Mouse (Mus musculus): Measurements from ENCODE around the gene Rp2. TPM values are rescaled to one million over a fixed set of nuclear protein-coding genes. Genes with fewer than 3 reads are reported as not detected.

Rp2 gene
- polyA plus RNA-seq, 1 experiment from 2014 or later = 17.2 TPM

- H3K27ac ChIP-seq (ENCODE audit: low read length) = peak overlapping the region; percentile 33; the same call in 1 of the 2 replicates
These were observed 50.8 kb downstream of the Rp2 start for GRCm38 (mm10) chrX:20414885-20415622.

GRCm38 (mm10) chrX:20418461-20418860 is 54.2 kb downstream of the Rp2 start:
- Histone ChIP-seq H3K4me3 (ENCODE audit: low read length) (no peak overlapping the region), H3K4me2 (ENCODE audit: low read depth, low read length) (no peak overlapping the region), H3K27ac (ENCODE audit: low read length) (no peak overlapping the region), H3K27me3 (replicated peaks; ENCODE audit: control insufficient read depth, insufficient read depth, low read length) (no peaks in the 10 kb centered on the region), H3K9me3 (ENCODE audit: control insufficient read depth, low read length) (no peaks in the 10 kb centered on the region), H3K4me1 (ENCODE audit: control insufficient read depth, insufficient read depth, low read length) (peaks cover 4% of the 10 kb centered on the region), H3K36me3 (ENCODE audit: control insufficient read depth, insufficient read depth, low read length) (no peaks in the 10 kb centered on the region), H3K9ac (ENCODE audit: low read depth, low read length) (no peak overlapping the region)
- no peak for ATAC-seq
- 83% methylated on average over 2 of the region's 2 CpGs for WGBS

More at GRCm38 (mm10) chrX:20414885-20415622, 50.8 kb downstream of the Rp2 start:
- H3K4me2 ChIP-seq (ENCODE audit: low read depth, low read length) = no peak overlapping the region
- H3K36me3 ChIP-seq (ENCODE audit: control insufficient read depth, insufficient read depth, low read length) = no peaks in the 10 kb centered on the region
- no peak overlapping the region for H3K4me3 ChIP-seq (ENCODE audit: low read length)
- ATAC-seq = peak; percentile 92
- H3K9ac ChIP-seq (ENCODE audit: low read depth, low read length) = no peak overlapping the region
- H3K27me3 ChIP-seq (replicated peaks; ENCODE audit: control insufficient read depth, insufficient read depth, low read length) = no peaks in the 10 kb centered on the region
- 50% methylated on average over 10 of the region's 10 CpGs for WGBS
- H3K9me3 ChIP-seq (ENCODE audit: control insufficient read depth, low read length) = no peaks in the 10 kb centered on the region
- H3K4me1 ChIP-seq (ENCODE audit: control insufficient read depth, insufficient read depth, low read length) = peaks cover 4% of the 10 kb centered on the region

- Histone ChIP-seq H3K4me1 (ENCODE audit: control insufficient read depth, insufficient read depth, low read length) (peaks cover 4% of the 10 kb centered on the region), H3K4me2 (ENCODE audit: low read depth, low read length) (no peak overlapping the region), H3K27ac (ENCODE audit: low read length) (no peak overlapping the region), H3K4me3 (ENCODE audit: low read length) (no peak overlapping the region), H3K36me3 (ENCODE audit: control insufficient read depth, insufficient read depth, low read length) (no peaks in the 10 kb centered on the region), H3K9ac (ENCODE audit: low read depth, low read length) (no peak overlapping the region), H3K9me3 (ENCODE audit: control insufficient read depth, low read length) (no peaks in the 10 kb centered on the region), H3K27me3 (replicated peaks; ENCODE audit: control insufficient read depth, insufficient read depth, low read length) (no peaks in the 10 kb centered on the region)
- 83% methylated on average over 4 of the region's 4 CpGs for WGBS
- no peak for ATAC-seq
These were observed 55.3 kb downstream of the Rp2 start for GRCm38 (mm10) chrX:20419536-20419935.

- peak; percentile 98 for ATAC-seq
- Histone ChIP-seq H3K4me3 (ENCODE audit: low read length) (peak within 1 kb of the TSS; percentile 62), H3K9me3 (ENCODE audit: control insufficient read depth, low read length) (no peaks in the 10 kb centered on the region), H3K4me1 (ENCODE audit: control insufficient read depth, insufficient read depth, low read length) (no peaks in the 10 kb centered on the region), H3K27me3 (replicated peaks; ENCODE audit: control insufficient read depth, insufficient read depth, low read length) (no peaks in the 10 kb centered on the region), H3K36me3 (ENCODE audit: control insufficient read depth, insufficient read depth, low read length) (no peaks in the 10 kb centered on the region), H3K9ac (ENCODE audit: low read depth, low read length) (peak within 1 kb of the TSS; percentile 76), H3K4me2 (ENCODE audit: low read depth, low read length) (peak within 1 kb of the TSS; percentile 52), H3K27ac (ENCODE audit: low read length) (peak within 1 kb of the TSS; percentile 74)
- 21% methylated on average over 47 of the region's 67 CpGs for WGBS
These were observed 61.0 kb downstream of the Rp2 start, which contains the start of gene Jade3 for GRCm38 (mm10) chrX:20425140-20425838. Gene Jade3 (plus strand): TSS chrX:20425688.

GRCm38 (mm10) chrX:20425839-20426449 is 61.7 kb downstream of the Rp2 start:
- Histone ChIP-seq H3K9me3 (ENCODE audit: control insufficient read depth, low read length) (no peaks in the 10 kb centered on the region), H3K4me2 (ENCODE audit: low read depth, low read length) (peak overlapping the region; percentile 52), H3K9ac (ENCODE audit: low read depth, low read length) (peak overlapping the region; percentile 76), H3K4me1 (ENCODE audit: control insufficient read depth, insufficient read depth, low read length) (no peaks in the 10 kb centered on the region), H3K4me3 (ENCODE audit: low read length) (peak overlapping the region; percentile 62), H3K27ac (ENCODE audit: low read length) (peak overlapping the region; percentile 74), H3K36me3 (ENCODE audit: control insufficient read depth, insufficient read depth, low read length) (no peaks in the 10 kb centered on the region), H3K27me3 (replicated peaks; ENCODE audit: control insufficient read depth, insufficient read depth, low read length) (no peaks in the 10 kb centered on the region)
- 18% methylated on average over 31 of the region's 51 CpGs for WGBS
- peak; percentile 21 for ATAC-seq

Other genes starting within 250 kb of the Rp2 start
- 0.46 and 0.50 TPM in 2 replicates for gene Slc9a7, start 72.7 kb upstream of the Rp2 start, polyA plus RNA-seq (2015; fragmentation: Nextera tagmentation; extraction: Ambion mirVana)
- 8.0 and 8.3 TPM in 2 replicates for gene Jade3, start 61.2 kb downstream of the Rp2 start, polyA plus RNA-seq (2015; fragmentation: Nextera tagmentation; extraction: Ambion mirVana)
- gene Rgn, start 185.3 kb downstream of the Rp2 start, polyA plus RNA-seq (2015; fragmentation: Nextera tagmentation; extraction: Ambion mirVana) = 72.5 and 77.2 TPM in 2 replicates

Measured in intestine, embryonic 16.5 days (tissue).